Mouse (Mus musculus) adrenal gland, postnatal 4 days (tissue): ENCODE measurements around the gene Foxb2. TPM values are rescaled to one million over a fixed set of nuclear protein-coding genes. Genes with fewer than 3 reads are reported as not detected.
"Not testable (repeated sequence)": the region's sequence is repeated elsewhere in the genome, so short reads cannot be mapped to it uniquely, and the experiment has no call there.

ENCODE experiments used
- DNase-seq, 2 experiments: peaks; one replicate each; pipeline ENCODE4 v3.0.0; 2021 to 2022; ENCODE audit warnings: low spot score in 2 of 2, mixed read lengths in 2 of 2
- long read RNA-seq, 2 experiments: library from polyadenylated mRNA; stranded (forward); transcript quantifications; one replicate each; pipeline ENCODE4 v2.0.0; 2021
- total RNA-seq, 2 experiments: library from RNA; stranded (reverse); gene quantifications; 2 replicates each; pipeline ENCODE4 v1.2.3; 2021

Foxb2 gene
- total RNA-seq, result not detected
- long read RNA-seq, experiment 1, result 0 reads
- long read RNA-seq, experiment 2, result 0 reads

- no peak for DNase-seq
Observed at GRCm38 (mm10) chr19:16873221-16873861, at the start of gene Foxb2. Foxb2 (minus strand) TSS chr19:16873805.

DNA sequence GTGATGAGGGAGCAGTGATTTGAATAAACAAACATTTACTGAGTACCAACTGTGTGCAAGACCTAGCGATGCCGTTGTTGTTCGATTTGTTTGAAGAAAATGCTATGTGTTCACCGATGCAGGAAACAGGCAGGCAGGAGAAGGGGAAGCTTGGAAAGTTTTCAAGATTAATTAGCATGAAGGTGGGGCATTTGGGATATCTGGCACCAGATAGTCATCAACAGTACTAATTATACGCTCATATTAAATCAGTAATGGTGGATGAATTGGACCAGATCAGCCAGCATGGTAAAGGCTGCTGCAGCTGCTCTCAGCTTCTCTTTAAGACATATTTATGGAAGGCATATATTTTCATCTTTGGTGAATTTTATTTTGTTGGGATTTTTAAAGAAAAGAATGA, 37.9 kb upstream of the Foxb2 start:
- no peak for DNase-seq

- no peak for DNase-seq
Observed at GRCm38 (mm10) chr19:16903106-16903505, 29.5 kb upstream of the Foxb2 start.

DNA sequence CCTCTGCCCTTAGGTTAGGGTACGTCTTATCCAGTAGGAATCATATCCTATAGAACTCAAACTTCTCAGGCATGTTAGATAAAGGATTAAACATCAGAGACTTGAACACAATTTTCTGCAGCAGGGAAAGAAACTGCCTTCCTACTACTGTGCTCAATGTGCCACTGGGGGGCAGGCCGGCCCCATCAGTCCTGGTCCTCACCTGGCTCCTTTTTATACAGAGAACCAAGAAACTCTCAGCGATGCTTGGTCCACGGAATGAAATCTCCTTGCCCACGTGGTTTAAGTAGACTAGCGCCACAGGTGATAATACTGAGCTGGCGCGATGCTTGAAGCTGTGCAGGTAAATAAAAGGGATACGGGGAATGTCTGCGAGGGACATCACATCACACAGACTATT, 26.1 kb upstream of the Foxb2 start:
- DNase-seq, result no peak

DNA sequence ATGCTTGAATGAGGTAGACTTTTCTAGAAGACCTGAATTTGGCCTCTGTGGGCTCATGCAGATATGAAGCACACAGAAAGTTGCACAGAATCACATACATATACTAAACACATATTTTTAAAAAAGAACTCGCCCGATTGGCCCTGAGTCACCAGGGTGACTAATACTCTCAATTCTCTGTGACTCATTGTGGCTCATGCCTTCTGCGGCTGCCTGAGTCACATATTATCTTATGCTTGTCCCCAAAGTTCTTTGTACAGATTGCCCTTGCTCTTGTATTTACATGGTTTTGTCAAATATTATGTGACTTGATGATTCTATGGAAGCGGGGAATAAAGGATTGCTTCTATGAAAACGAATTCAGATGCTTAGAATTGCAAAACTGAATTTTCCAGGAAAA, 25.0 kb upstream of the Foxb2 start:
- no peak for DNase-seq

DNA sequence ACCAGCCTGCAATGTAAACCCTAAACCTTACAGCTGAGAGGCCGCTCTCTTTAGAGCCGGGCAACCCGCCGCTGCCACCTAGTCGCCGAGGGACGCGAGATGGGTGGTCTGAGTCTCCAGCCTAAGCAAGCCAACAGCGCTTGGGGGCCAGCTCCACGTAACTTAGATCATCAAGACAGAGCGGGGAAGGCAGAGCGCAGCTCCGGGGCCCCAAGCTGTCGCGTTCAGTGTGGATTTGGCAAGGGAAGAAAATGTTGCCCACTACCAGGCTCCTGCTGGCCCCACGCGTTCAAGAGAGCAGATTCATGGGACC, 2.8 kb upstream of the Foxb2 start:
- no peak for DNase-seq

DNA sequence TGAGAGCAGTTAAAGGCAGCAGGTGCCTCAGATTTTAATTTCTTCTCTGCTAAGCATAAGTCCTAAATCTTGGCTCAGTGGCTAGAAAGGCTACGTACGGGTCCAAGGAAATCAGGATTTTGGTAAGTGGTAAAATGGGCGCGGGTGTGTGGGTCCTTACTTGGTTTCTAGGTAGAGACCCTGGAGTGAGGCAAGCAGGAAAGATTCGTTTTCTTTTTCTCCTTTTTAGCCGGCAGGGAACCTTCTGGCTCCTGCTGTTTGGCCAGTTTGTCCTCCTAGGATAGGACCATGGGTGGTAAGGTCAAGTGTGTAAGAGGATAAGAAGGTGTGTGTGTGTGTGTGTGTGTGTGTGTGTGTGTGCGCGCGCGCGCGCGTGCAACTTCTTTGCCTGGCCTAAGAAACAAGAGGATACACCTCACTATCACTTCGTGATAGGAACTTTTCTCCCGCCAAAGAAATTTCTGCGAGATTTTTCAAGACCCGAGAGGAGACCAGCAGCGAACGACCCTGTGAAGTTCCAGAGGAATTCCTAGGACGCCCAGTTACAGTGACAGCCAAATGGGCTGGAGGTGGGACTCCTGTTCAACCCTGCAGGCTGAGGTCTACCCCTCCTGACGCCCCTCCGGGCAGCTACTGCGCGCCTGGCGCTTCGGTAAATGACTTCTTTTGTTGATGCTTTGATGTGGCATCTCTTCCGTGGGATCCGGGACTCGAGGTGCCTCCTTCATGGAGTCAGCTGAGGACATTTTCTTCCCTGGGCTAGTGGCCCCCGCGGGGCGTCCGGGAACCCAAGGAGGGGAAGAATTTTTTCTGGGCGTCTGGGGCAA, 2.2 kb upstream of the Foxb2 start:
- no peak for DNase-seq

DNA sequence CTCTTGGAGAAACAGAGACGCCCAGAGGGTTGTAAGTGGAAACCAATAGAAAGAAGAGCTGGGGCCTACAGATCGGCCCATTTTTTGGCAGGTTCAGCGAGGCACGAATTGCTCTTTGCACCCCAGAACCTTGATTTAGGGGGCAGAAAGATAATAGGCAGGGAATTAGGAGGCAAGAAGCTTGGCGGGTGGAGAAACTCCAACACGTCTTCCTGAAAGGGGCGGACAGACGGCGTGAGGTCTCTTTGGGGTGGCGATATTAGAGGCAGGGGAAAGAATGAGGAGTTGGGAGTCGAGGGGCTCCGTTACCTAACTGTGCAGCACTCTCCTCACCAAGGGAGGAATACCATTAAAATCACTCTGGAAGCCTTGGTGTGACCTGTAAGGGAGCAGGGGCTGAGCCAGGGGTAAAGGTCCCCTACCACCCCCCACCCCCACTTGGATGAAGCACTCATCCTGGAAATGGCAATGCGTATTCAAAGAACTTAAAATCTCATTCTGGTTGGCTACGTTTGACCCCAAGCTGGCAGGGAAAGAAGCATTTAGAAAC, 1.5 kb upstream of the Foxb2 start:
- no peak for DNase-seq

GRCm38 (mm10) chr19:16873942-16874861, 597 bp upstream of the Foxb2 start:
- DNase-seq, result no peak

- no peak for DNase-seq
Observed at GRCm38 (mm10) chr19:16872331-16873180, 1.0 kb downstream of the Foxb2 start.

- DNase-seq, result no peak
Observed at GRCm38 (mm10) chr19:16871192-16871760, 2.3 kb downstream of the Foxb2 start.

DNA sequence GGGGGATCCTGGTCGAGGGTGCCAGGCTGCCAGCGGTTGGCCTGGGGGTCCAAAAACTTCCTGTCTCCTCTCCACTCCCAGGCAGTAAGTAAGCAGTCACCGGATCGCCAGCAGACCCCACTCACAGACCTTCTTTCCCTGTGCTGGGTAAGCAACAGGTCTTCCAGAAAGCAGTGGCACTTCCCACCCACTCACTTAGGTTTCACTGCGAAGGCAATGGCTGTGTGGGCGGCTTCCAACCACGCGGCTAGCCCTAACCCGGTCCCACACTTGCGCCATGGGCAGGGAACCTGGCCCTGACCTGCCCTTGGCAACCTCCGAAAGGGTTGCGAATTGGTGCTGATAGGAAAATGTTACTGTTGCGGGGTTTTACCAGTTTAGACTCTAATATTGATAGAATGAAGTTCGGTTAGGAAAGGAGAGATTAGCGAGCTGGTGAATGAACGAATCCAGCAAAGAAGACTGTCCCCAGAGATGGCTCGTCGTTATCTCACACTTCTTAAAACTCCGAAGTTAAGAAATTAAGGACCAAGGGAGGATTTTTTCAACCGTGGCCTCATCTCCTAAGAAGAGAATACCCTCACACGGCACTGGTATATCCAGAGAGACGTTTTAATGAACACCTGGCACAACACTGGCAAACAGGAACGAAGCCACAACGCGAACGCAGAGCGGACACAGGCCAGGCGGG, 3.0 kb downstream of the Foxb2 start:
- no peak for DNase-seq

GRCm38 (mm10) chr19:16868534-16868933, 5.1 kb downstream of the Foxb2 start:
- no peak for DNase-seq

DNA sequence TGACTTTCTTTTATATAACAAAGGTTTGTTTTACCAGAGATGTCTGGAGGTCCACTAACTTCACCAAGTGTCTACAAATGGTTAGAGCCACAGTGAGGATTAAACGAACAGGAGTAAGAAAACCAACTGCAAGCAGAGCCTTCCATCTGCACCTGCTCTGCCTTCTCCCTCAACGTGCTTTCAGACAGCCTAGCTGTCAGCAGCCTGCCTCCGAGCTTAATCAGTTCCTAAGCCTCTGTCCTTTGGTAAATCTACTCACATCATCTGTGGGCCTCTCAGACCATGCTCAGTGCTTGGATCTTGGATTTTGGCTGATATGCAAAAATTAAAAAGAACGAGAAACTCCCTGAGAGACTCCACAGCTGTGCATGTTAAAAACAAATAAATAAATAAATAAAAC, 15.0 kb downstream of the Foxb2 start:
- DNase-seq, result no peak

DNA sequence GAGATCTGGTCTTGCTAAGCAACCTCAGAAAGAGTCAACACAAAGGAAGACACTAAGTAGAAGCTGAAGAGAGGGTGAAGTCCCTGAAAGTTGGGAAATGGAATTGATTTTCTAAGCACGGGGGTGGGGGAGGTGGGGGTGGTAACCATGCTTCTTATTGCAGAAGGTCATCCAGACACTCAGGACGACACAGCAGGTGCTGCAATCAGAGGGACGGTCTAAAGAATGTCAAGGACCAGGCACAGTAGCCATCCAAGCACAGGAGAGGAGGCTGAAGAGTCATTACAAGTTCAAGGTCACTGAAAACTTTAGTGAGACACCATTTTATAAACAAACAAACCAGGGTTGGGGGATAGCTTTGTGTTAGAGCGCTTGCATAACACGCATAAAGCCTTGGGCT, 16.9 kb downstream of the Foxb2 start:
- DNase-seq, result no peak

DNA sequence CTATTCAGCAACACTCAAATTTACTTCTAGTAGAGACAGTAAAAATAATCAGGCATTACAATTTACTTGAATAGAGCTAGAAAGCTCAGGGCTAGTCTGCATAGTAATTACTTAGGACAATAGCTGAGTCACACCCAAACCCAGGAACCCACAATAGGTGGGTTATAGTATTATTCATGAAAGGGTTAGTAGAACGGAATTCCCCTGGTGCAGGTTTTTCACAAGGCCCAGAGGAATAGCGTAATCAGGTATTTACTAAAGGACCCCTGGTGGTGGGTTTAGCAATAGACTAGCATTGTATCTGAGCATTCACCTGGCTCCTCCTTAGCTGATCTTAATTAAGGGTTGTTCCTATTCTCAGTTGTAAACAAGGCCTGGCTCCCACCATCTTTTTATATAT, 29.5 kb downstream of the Foxb2 start:
- DNase-seq, result not testable (repeated sequence)

- no peak for DNase-seq
Observed at GRCm38 (mm10) chr19:16841516-16842249, 31.9 kb downstream of the Foxb2 start.

DNA sequence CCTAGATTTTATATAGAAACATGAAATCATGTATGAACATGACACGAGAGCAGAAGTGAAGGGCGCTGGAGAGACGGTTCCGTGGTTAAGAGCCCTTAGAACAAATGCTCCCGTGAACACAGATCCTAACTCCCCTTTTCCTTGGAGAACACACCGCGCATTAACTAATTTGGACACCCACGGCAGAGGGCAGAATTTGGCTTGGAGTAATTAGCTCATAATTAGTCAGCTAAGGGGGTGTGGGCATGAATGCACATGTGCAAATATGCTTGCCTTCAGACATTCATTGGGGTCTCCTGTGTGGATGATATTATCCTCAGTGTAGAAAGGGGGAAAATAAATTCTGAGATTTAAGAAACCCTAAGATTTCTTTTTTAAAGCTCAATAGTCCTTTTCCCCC, 32.6 kb downstream of the Foxb2 start:
- no peak for DNase-seq

- DNase-seq, result no peak
Observed at GRCm38 (mm10) chr19:16827657-16828056, 45.9 kb downstream of the Foxb2 start.
